Mouse (Mus musculus) intestine, embryonic 14.5 days (tissue): ENCODE results near the gene Hexim1. TPM values are rescaled to one million over a fixed set of nuclear protein-coding genes. Genes with fewer than 3 reads are reported as not detected.

Experiments used
- ATAC-seq: fragments of 200-750 bp; cut with Nextera tagmentation; replicated peaks from 2 replicates; pipeline ENCODE4 v1.8.0; 2017; ENCODE audit warnings: low read depth, moderate number of reproducible peaks, moderate TSS enrichment, moderate library complexity; ENCODE audit not compliant: low FRiP score, low TSS enrichment
- DNase-seq: peaks from one replicate; pipeline ENCODE4 v3.0.0-alpha.2; 2018; ENCODE audit warnings: low spot score
- H3K27ac ChIP-seq: fragments of 300-500 bp; sonication (generic); 2 replicates; pipeline ENCODE4 v1.5.1; 2014; ENCODE audit warnings: low read depth, mild to moderate bottlenecking, control low read depth
- H3K27me3 ChIP-seq: fragments of 300-500 bp; sonication (generic); replicated peaks from 2 replicates; pipeline ENCODE4 v1.6.1; 2014; ENCODE audit warnings: low read length, control low read depth; ENCODE audit not compliant: control insufficient read depth, insufficient read depth
- H3K36me3 ChIP-seq: fragments of 300-500 bp; sonication (generic); 2 replicates; pipeline ENCODE4 v1.6.1; 2014; ENCODE audit warnings: low read length, control low read depth; ENCODE audit not compliant: control insufficient read depth, insufficient read depth
- H3K4me1 ChIP-seq: fragments of 300-500 bp; sonication (generic); replicated peaks from 2 replicates; pipeline ENCODE4 v1.6.1; 2014; ENCODE audit warnings: low read length, control low read depth, mixed read lengths; ENCODE audit not compliant: control insufficient read depth, insufficient read depth
- H3K4me2 ChIP-seq: fragments of 300-500 bp; sonication (generic); 2 replicates; pipeline ENCODE4 v1.6.1; 2014; ENCODE audit warnings: low read length
- H3K4me3 ChIP-seq: fragments of 300-500 bp; sonication (generic); 2 replicates; pipeline ENCODE4 v1.5.1; 2014; ENCODE audit warnings: low read depth, low read length, control low read depth, mixed read lengths
- H3K9ac ChIP-seq: fragments of 300-500 bp; sonication (generic); 2 replicates; pipeline ENCODE4 v1.6.1; 2014; ENCODE audit warnings: mild to moderate bottlenecking, low read length
- H3K9me3 ChIP-seq: fragments of 300-500 bp; sonication (generic); 2 replicates; pipeline ENCODE4 v1.6.1; 2016; ENCODE audit warnings: low read length, control low read depth; ENCODE audit not compliant: control insufficient read depth
- WGBS: fragments of 180-500 bp; shearing (Covaris S2); extraction: QIAGEN DNeasy Blood & Tissue Kit; methylation state at CpG from one replicate; pipeline ENCODE4 v1.1.7; 2014; 5-methylcytosine and 5-hydroxymethylcytosine counted together
- polyA plus RNA-seq: library from polyadenylated mRNA; unstranded; fragments of >200 nt; fragmentation: Nextera tagmentation; extraction: Ambion mirVana; gene quantifications from 2 replicates; pipeline ENCODE4 v1.2.1, GENCODE M21; 2014

The Hexim1 gene
- polyA plus RNA-seq, 1 experiment from 2014 or later: 6.8 TPM

GRCm38 (mm10) chr11:103117591-103118009 lies 1.6 kb downstream of the Hexim1 start:
- no peak for ATAC-seq
- Histone ChIP-seq H3K4me2 (peak overlapping the region; percentile 80), H3K4me1 (peaks cover 8% of the 10 kb centered on the region), H3K36me3 (no peaks in the 10 kb centered on the region), H3K9ac (peak overlapping the region; percentile 63), H3K4me3 (peak overlapping the region; percentile 75), H3K27ac (peak overlapping the region; percentile 93; the same call in 1 of the 2 replicates), H3K27me3 (no peaks in the 10 kb centered on the region), H3K9me3 (no peaks in the 10 kb centered on the region)
- DNase-seq: peak; percentile 90
- WGBS: under 1% methylated on average over 38 of the region's 38 CpGs

GRCm38 (mm10) chr11:103118866-103119265 lies 2.8 kb downstream of the Hexim1 start:
- Histone ChIP-seq H3K9ac (no peak overlapping the region), H3K36me3 (no peaks in the 10 kb centered on the region), H3K4me3 (peak overlapping the region; percentile 75; the same call in 1 of the 2 replicates), H3K27ac (no peak overlapping the region), H3K4me1 (peaks cover 6% of the 10 kb centered on the region), H3K9me3 (no peaks in the 10 kb centered on the region), H3K4me2 (peak overlapping the region; percentile 80), H3K27me3 (no peaks in the 10 kb centered on the region)
- WGBS: 85% methylated on average over 2 of the region's 2 CpGs
- DNase-seq (no peak), ATAC-seq (no peak)

- 52% methylated on average over 5 of the region's 5 CpGs for WGBS
- Histone ChIP-seq H3K9ac (no peak overlapping the region), H3K9me3 (no peaks in the 10 kb centered on the region), H3K36me3 (no peaks in the 10 kb centered on the region), H3K27ac (no peak overlapping the region), H3K27me3 (no peaks in the 10 kb centered on the region), H3K4me1 (peaks cover 6% of the 10 kb centered on the region), H3K4me2 (no peak overlapping the region), H3K4me3 (no peak overlapping the region)
- no peak for DNase-seq
- no peak for ATAC-seq
These were observed 3.6 kb downstream of the Hexim1 start for GRCm38 (mm10) chr11:103119609-103120008.

- Histone ChIP-seq H3K4me2 (no peak overlapping the region), H3K9me3 (no peaks in the 10 kb centered on the region), H3K4me3 (no peak overlapping the region), H3K9ac (no peak overlapping the region), H3K27ac (0 out of 2 replicates have a peak overlapping the region, but pooled peaks have one; percentile 33), H3K4me1 (peaks cover 6% of the 10 kb centered on the region), H3K27me3 (no peaks in the 10 kb centered on the region), H3K36me3 (no peaks in the 10 kb centered on the region)
- no peak for ATAC-seq
- WGBS: 40% methylated on average over 5 of the region's 5 CpGs
- DNase-seq: no peak
These were observed 4.3 kb downstream of the Hexim1 start for GRCm38 (mm10) chr11:103120315-103120714.

- H3K9me3 ChIP-seq: no peaks in the 10 kb centered on the region
- H3K4me1 ChIP-seq: peaks cover 23% of the 10 kb centered on the region
- peak within 1 kb of the TSS; percentile 76 for H3K4me2 ChIP-seq
- H3K27me3 ChIP-seq: no peaks in the 10 kb centered on the region
- no peaks in the 10 kb centered on the region for H3K36me3 ChIP-seq
- H3K4me3 ChIP-seq: peak within 1 kb of the TSS; percentile 69
- peak within 1 kb of the TSS; percentile 100 for H3K9ac ChIP-seq
- ATAC-seq: peak; percentile 45
- under 1% methylated on average over 39 of the region's 39 CpGs for WGBS
- peak within 1 kb of the TSS; percentile 96 for H3K27ac ChIP-seq
- peak; percentile 86 for DNase-seq
These were observed 15.9 kb downstream of the Hexim1 start, which contains the start of gene Hexim2 for GRCm38 (mm10) chr11:103131701-103132575. Gene Hexim2 (plus strand): TSS chr11:103132429.

- Histone ChIP-seq H3K4me2 (peak overlapping the region; percentile 76), H3K4me3 (peak overlapping the region; percentile 69), H3K36me3 (no peaks in the 10 kb centered on the region), H3K9ac (peak overlapping the region; percentile 100), H3K4me1 (peaks cover 23% of the 10 kb centered on the region), H3K9me3 (no peaks in the 10 kb centered on the region), H3K27me3 (no peaks in the 10 kb centered on the region), H3K27ac (peak overlapping the region; percentile 96)
- ATAC-seq (peak; percentile 89), DNase-seq (peak; percentile 100)
- under 1% methylated on average over 58 of the region's 58 CpGs for WGBS
These were observed 16.8 kb downstream of the Hexim1 start for GRCm38 (mm10) chr11:103132576-103133455.

GRCm38 (mm10) chr11:103133456-103134185 lies 17.6 kb downstream of the Hexim1 start:
- H3K4me1 ChIP-seq: peaks cover 23% of the 10 kb centered on the region
- H3K36me3 ChIP-seq: peaks cover 4% of the 10 kb centered on the region
- H3K9ac ChIP-seq: peak overlapping the region; percentile 39; the same call in 1 of the 2 replicates
- WGBS: 55% methylated on average over 6 of the region's 6 CpGs
- DNase-seq: peak; percentile 61
- H3K27ac ChIP-seq: peak overlapping the region; percentile 66
- H3K4me2 ChIP-seq: peak overlapping the region; percentile 51
- H3K4me3 ChIP-seq: peak overlapping the region; percentile 69
- no peaks in the 10 kb centered on the region for H3K27me3 ChIP-seq
- no peaks in the 10 kb centered on the region for H3K9me3 ChIP-seq
- ATAC-seq: no peak; the same call in 1 of the 2 replicates

GRCm38 (mm10) chr11:103134221-103134620 lies 18.2 kb downstream of the Hexim1 start:
- no peaks in the 10 kb centered on the region for H3K27me3 ChIP-seq
- H3K9ac ChIP-seq: no peak overlapping the region
- peak overlapping the region; percentile 51; the same call in 1 of the 2 replicates for H3K4me2 ChIP-seq
- WGBS: 75% methylated on average over 3 of the region's 3 CpGs
- no peak overlapping the region for H3K27ac ChIP-seq
- no peaks in the 10 kb centered on the region for H3K9me3 ChIP-seq
- peaks cover 23% of the 10 kb centered on the region for H3K4me1 ChIP-seq
- ATAC-seq: no peak
- no peak for DNase-seq
- peaks cover 9% of the 10 kb centered on the region for H3K36me3 ChIP-seq
- H3K4me3 ChIP-seq: no peak overlapping the region
